Mouse (Mus musculus) c-Kit-negative CD71-positive TER-119-positive erythroid progenitor cells, embryonic 14.5 days (primary cell): ENCODE data around the gene Cep104.

Experiments
- DNase-seq: peaks from one replicate; pipeline ENCODE4 v3.0.0-alpha.2; 2013; ENCODE audit warnings: low read depth, low spot score

Cep104 gene

DNA sequence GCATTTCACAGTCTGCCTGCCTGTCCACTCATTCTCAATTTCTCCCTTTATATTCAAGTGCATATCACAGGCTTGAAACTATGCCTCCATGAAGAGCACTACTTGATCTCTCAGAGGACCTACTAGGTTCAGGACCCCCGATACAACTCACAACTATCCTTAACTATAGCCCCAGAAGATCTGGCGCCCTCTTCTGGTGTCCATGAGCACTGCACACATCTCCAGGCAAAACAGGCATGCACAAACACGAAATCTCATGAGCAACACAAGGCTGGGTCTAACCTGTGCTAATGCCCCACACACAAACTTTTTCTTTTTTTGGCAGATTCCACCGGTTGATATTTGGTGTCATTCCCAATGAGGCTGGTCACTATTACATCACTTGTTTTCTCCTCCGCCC is 70.8 kb downstream of the Cep104 start:
- DNase-seq = no peak

DNA sequence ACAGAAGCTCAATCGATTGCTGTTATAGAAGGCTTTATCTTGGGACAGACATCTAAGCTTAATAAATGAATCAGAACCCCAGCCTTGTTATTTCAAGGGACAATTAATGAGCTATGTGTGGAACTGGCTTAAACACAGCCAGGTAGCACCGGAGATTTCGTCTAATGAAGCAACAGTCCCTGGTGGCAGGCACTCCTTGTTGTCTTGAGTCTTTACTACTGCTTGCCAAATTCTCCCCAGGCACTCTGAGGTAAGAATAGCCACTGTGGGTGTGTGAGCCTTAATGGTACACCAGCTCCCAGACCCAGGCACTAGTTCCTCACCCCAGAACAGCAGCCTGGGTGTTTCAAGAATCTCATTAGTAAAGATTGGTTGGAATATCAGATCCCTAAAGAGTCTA is 76.4 kb downstream of the Cep104 start:
- no peak for DNase-seq

DNA sequence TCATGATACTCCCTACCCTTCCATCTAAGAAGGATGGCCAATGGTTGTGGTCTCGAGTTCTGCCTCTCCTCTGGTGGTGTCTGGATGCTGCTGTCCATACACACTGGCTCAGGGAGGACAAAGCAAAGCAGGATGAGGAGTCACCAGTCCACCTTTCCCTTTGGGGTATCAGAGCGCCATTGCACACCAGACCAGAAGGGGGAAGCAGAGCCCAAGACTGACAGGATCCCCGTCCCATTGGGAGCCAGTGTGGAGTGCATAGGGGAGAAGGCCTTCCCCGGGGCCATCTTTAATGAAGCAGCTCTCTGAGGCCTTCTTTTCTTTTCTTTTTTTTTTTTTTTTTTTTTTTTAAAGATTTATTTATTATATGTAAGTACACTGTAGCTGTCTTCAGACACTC is 78.1 kb downstream of the Cep104 start:
- DNase-seq = no peak

DNA sequence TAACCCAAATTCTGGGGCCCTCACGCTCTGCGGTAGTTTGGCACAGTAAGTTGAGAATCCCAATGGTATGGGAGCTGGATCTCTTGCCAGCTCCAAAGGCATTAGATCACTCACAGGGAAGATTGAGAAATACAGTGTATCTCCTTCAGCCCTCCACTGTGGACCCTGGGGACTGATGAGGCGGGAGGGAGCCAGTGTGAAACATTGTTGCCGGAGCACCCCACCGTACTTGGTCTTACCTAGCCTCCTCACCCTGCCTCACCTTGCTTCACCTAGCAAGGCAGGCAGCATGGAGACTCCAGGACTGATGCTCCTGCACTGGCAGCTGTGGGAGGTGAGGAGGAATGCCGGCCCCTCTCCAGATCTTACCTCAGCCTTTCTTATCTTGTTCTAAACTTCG is 80.5 kb downstream of the Cep104 start:
- DNase-seq = no peak

DNA sequence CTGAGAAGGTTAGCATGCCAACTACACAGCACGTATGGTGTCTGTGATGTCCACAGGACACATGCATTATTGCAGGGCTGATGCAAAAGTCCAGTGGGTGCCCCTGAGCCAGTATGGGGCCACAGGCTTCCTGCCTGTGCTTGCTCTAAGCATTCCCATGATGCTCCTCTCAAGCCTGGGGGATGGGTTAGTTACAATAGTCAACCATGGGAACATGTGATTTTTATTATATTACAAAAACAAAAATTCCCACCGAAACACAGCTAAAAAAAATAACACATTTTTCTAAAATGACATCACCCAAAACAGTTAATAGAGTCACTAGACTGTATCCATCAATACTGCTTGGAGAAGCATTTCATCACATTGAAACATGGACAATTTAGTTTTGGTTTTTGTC is 81.1 kb downstream of the Cep104 start:
- no peak for DNase-seq

DNA sequence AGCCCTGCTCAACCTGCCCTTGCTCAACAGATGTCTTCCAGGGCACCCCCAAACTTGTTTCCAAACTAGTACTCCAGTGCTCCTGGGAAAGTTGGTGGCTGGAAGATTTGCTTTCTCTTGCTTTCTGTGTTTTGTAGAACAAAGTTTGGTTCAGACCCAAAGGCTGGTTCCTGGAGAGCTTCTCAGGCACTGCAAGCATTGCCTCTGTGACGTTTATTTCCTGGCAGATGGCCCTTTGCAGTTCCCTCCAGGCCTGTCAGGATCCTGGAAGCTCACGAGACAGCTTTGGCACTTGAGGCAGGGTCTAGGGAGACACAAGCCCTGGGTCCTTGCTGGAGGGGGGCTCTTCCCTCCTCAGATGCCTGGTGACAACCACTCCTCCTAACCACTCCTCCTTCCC is 81.7 kb downstream of the Cep104 start:
- no peak for DNase-seq

DNA sequence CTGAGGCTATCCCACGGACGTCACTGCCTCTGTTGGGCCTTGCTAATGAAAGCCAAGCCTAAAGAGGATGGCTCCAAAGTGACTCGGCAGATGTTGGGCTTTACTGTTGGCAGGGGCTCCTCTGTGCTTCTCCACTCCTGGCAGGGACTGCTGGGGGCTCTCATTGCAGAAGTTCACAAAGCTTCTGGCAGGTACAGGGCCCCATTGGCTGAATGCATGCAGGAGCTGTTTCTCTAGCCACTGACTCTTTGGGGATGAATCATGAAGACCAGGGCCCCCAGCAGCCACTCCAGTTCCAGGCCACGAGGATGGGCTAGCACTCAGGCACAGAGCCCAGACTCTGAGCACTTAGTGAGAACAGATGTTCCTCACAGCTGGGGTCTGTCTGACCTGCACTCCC is 82.7 kb downstream of the Cep104 start:
- DNase-seq = no peak
